Mouse (Mus musculus): ENCODE measurements at regions not wholly inside any gene's neighbourhood (a gene's known extent, or its start where the extent isn't known, plus 50 kb on each side); places are given as distances from the start of the nearest gene placed in this dataset.

DNA sequence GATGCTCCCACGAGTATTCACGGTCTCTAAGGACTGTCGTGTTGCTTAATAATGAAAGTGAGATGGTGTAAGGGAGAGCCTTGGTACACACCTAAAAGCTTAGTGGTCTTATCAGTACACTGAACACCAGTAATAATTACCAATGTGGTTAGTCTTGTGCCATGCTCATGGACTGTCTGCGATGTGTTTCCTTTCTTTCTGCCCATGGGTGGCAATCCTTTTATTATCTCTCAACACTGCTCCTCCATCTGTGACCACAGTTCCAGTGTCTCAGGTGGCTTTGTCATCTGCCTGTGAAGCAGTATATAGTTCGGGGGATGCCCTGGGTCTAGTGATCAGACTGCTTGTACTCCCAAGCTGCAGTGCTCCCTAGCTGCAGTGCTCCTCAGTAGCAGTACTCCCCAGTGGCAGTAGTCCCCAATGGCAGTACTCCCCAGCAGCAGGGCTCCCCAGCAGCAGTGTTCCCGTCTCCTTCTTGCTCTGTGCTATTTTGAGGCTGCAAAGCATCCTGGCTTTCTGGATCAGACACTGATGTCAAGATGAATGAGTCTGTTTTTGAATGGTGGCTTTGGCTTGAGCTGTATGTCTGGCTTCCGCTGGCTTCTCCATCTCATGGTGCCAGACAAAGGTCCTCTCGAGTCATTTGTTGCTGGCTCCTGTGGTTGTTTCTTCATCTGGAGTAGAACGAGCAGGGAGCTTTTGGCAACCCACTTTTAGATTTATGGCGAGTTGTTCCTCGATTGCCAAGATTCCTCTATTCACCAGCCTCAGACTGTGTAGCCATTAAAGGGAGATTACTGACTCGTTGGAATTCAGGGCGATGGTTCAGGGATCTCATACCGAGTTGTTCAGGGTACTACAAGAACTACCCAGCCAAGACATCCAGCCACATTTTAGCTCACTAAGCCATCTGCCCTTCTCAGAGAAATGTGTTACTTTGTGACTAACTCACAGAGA lies 88.4 kb upstream of the Plxnc1 start:
- DNase-seq (ENCODE audit: low read depth, low spot score): no peak

DNA sequence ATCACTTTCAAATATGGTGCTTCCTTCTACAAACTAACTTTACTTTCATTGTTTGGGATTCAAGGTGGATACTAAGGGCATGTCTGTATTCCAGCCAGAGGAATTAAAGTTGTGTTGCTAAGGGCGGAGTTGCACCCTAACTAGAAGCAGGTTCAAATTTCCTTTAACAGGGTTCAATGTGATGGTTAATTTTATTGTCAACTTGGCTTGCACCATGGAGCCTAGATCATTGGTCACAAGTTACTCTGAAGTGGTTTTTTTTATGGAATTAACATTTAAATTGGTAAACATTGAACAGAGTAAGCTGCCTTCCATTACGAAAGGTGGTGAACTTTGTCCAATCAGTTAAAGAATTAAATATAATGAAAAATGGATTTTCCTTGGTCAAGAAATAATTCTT lies 86.7 kb upstream of the Plxnc1 start:
- no peak for DNase-seq (ENCODE audit: low read depth, low spot score)

DNA sequence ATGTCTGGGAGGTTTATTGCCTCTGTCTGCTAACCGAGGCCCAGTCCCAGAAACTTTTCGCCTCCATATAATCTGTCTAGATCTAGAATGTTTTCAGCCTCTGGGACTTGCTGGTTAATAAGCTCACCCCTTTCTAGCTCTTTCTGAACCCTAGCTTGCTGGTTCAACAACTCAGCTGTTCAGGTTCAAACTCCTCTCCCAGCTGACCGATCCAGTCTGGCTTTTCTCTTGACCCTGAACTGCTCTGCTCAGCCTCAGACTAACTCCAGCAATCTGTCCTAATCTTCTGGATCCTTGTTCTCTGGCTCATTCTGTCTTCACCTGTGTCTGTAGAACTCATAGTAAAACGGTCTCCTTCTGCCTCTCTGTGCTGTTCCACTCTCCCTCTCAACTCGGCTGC lies 86.2 kb upstream of the Plxnc1 start:
- no peak for DNase-seq (ENCODE audit: low read depth, low spot score)

DNA sequence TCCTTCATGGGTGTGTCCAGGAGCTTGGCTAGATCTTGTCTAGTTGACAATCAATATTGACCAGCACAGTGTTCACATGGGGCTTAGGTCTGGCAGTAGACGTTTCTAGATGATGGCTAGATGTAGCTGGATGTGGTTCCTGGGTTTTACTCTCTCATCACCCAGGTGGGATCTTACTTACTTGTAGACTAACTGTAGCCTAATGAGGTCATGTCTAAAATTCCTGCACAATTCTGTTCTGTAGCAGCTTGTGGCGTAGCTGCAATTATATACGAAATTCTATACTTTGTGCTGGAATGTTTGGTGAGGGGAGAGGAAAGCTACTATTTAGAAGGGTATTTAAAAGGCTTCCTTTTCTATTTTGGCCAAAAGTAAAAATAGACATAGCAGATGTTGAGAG lies 84.9 kb upstream of the Plxnc1 start:
- no peak for DNase-seq (ENCODE audit: low read depth, low spot score)

DNA sequence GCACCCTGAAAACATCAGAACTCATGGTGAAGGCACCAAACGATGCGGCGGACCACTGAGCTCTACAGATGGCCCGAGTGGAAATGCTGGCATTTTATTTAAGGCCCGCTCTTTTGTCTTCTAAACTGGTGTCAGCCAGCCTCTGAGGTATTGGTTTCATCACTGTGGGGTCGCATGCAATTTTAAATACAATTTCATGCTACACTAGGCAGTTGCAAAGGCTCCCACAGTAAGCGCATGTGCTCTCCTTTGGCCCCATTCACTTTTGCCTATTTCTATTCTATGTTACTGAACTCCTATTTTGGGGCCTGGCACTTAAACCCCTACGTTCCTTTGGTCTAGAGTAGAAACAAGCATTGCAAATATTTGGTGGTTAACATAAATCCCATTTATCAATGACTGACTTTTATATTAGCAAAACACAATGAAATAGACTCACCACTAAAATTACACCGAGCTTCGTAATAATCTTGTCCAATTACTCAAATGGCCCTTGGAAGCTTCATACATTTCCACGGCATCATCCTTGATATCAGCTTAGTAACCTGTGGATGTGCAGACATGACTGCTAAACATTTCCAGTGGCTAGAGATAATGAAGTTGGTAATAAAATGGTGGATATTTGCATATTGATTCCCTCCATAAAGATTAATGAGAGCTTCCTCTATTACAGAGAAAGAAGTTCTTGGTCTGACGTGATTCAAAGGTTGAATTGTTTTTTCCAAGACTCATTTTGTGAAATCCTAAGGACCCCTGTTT lies 81.1 kb upstream of the Plxnc1 start:
- DNase-seq (ENCODE audit: low read depth, low spot score): no peak

DNA sequence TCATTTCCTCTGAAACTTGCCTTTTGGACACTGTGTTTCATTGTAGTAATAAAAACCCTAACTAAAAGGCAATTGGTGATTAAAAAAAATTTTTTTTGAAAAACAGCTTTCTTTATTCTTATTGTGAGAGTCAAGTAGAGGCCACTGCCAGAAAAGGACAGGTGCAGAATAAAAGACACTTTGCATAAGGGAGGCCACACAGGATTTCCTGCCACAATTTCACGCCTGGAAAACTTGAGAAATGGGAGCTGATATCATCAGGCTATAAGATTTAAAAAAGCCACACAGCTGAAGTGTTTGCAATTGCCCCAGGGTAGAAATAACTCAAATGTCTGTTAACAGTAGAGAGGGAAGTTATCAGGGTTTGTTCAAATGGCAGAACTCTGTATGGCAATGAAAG lies 76.6 kb upstream of the Plxnc1 start:
- DNase-seq (ENCODE audit: low read depth, low spot score): no peak

DNA sequence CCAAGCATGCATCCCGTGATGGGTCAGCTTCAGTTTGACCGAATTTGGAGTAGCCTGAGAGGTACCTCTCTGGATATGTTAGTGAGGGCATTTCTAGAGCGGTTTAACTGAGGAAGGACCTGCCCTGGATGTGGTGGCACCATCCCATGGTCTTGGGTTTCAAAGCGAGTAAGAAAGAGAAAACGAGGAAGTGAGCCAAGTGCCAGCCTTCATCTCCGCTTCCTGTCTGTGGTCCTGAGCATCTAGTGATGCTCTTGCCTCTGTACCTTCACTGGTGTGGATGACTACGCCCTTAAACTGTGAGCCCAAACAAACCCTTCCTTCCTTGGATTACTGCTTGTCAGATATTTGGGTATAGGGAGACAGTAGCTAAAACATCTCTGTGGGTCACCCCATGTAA lies 72.3 kb upstream of the Plxnc1 start:
- no peak for DNase-seq (ENCODE audit: low read depth, low spot score)

DNA sequence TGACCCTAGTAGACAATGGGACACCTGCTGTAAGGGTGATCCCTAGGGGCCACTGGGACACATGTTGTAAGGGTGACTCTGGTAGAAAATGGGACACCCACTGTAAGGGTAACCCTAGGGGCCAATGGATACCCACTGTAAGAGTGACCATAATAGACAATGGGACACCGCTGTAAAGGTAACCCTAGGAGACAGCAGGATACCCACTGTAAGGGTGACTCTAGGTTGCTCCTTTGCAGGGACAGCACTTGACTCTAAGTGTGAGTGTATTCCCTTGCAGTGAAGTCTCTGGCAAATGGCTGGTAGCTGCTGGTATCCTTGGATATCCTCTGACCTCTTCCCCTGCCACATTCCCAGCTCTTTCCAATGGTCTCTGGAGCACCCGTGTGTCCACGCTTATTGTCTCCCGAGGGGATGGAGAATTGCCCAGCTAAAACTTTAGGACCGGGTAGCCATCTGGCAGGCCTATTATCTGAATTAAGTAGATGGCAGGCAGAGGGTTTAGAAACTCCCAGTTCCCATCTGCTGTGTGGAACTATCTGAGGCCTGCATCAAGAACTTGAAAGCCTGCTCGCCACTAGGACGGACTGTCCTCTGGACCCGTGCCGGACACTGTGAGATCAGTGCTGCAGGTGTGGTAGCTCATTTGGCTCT lies 70.8 kb upstream of the Plxnc1 start:
- no peak for DNase-seq (ENCODE audit: low read depth, low spot score)

DNA sequence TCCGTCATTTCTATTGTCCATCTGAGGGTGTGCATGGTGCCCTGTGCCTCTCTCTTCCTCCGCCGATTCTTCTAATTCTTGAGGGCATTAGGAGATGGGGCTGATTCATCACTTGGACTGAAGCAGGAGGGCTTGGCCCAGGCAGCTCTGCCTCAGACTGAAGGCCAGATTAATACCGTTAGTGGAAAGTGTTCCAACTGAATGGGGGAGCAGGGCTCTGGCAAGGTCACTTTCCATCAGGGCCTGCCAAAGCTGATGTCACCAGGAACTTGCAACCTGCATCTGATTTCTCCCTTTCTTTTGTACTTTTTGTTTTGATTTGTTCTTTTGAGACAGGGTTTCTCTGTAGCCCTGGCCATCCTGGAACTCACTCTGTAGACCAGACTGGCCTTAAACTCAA lies 69.3 kb upstream of the Plxnc1 start:
- DNase-seq (ENCODE audit: low read depth, low spot score): no peak

DNA sequence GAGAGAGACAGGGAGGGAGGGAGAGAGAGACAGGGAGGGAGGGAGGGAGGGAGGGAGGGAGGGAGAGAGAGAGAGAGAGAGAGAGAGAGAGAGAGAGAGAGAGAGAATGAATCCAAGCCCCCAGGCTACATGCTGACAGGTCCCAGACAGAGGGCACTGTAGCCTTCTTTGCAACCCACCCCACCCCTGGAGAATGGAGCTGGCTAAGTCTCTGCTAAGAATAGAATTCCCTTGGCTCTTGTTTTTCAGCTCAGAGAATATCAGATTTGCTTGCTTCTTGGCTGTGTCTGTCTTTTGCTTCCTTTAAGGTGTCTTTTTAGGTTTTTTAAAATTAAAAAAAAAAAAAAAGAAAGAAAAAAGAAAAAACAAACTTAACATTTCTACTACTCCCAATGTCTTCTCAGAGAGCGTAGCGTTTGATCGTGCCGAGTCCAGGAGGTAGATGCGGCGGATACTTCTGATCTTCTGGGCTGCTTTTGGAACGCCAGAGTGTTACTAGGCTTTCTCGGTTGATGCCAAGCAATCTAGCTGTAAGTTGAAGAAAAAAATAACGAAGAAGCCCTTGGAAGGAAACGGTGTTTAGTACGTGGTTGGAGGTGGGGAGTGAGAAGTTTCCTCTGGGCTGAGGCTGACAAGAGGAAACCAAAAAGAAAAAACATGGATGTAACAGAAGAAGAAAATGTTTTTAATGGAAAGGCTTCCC lies 68.7 kb upstream of the Plxnc1 start:
- no peak for DNase-seq (ENCODE audit: low read depth, low spot score)

DNA sequence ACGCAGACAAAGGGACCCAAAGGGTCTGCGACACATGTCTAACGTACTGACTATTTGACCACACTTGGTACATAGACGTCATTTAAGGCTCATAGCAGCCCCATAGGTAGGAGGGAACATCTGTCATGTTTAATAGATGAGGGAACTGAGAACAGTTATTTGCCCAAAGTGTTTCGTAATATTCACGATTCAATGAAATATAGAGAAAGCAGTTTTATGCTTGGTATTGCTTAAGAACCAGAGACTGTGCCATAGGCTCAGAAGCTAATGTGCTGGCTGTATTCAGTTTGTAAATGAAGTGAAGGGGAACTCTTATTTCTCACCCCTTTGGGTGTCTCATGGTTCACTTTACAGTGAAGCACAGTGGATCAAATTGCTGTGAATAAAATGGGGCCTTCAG lies 65.7 kb upstream of the Plxnc1 start:
- no peak for DNase-seq (ENCODE audit: low read depth, low spot score)

DNA sequence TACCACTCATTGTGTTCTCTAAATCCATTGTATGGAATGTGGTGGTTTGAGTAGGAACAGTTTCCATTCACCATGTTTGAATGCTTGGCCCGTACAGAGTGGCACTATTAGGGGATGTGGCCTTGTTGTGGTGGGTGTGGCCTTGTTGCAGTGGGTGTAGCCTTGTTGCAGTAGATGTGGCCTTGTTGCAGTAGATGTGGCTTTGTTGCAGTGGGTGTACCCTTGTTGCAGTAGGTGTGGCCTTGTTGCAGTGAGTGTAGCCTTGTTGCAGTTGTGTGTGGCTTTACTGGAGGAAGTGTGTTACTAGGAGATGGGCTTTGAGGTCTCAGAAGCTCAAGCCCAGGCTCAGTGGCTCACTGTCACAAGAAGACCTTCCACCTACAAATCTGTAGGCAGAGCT lies 64.4 kb upstream of the Plxnc1 start:
- no peak for DNase-seq (ENCODE audit: low read depth, low spot score)

DNA sequence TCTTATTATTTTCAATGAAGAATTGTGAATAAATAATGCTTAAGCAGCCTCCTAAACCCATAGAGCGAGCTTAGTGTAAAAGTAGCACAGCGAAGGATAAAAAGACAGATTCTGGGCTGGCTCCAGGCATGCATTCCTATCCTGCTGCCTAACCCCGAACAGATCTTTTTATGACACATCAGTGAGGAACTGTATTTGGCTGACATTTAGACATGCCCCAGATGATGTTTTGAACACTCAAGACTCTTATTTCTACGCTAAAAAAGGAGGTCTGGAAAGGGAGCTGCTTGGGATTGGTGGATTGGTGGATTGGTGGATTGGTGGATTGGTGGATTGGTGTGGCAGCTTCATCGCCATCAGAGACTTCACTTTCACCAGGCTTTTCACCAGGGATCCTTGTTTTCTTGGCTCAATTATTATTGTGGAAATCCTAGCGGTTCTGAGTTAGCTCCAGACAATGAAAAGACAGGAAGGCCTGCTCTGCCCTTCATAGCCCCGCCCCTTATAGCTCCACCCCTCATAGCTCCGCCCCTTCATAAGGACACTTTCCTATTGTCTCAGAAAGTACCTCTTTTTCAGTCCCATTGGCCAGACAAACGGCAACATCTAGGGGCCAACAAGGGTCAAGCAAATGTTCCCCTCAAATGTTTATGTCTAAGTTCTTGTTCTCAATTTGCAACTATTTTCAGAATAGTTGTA lies 59.6 kb upstream of the Plxnc1 start:
- DNase-seq (ENCODE audit: low read depth, low spot score): no peak

DNA sequence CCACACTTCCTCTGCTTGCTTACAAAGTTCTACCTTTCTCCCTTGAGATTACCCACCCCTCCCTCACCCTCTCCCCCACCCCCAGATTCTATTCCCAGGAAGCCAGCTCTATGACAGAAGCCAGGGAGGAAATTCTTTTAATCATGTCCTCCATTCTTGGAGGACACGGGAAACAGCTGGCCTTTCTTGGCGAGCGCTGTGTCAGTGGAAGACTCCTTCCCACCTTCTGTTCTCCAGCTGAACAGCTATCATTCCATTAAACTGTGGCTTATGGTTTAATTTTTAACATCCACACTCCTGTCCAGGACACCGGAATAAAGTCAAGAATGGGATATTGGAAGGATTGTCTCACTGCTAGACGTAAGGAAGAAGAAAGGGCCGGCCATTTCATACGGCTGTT lies 59.0 kb upstream of the Plxnc1 start:
- no peak for DNase-seq (ENCODE audit: low read depth, low spot score)

DNA sequence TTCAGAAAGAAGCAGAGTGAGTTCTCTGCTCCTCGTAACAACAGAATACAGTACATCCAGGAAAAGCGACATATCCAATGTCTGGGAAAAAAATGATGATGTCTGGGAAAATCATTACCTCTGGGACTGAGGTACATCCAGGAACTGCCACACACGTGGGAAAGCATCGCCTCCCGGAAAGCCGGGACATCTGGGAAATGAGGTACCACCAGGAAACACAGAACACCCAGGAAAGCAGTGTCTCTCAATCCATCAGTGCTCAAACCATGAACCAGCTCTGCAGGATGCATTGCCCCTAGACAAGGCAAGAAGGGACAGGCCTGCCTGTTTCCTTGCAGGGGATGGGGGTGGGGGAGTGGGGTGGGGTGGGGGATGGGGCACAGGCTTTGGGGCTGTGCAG lies 57.0 kb upstream of the Plxnc1 start:
- no peak for DNase-seq (ENCODE audit: low read depth, low spot score)

DNA sequence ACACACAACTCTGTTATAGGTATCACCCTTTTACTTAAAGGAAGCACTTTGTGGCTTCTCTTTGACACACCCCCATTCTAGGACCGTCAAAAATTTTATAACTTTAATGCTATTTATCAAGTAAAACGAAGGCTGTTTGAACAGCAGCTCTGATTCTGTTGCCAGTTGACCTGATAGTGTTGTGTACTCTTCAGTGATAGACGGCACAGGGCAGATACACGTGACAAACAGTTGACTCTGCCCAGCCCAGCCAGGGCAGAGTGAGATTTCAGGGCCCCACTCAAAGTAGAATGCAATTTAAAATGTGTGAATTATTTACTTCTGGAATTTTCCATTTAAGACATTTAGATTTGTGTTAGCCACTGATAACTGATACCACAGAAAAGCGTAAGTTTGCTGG lies 55.1 kb upstream of the Plxnc1 start:
- no peak for DNase-seq (ENCODE audit: low read depth, low spot score)
